Mouse (Mus musculus): ENCODE measurements at regions not wholly inside any gene's neighbourhood (a gene's known extent, or its start where the extent isn't known, plus 50 kb on each side); places are given as distances from the start of the nearest gene placed in this dataset.

DNA sequence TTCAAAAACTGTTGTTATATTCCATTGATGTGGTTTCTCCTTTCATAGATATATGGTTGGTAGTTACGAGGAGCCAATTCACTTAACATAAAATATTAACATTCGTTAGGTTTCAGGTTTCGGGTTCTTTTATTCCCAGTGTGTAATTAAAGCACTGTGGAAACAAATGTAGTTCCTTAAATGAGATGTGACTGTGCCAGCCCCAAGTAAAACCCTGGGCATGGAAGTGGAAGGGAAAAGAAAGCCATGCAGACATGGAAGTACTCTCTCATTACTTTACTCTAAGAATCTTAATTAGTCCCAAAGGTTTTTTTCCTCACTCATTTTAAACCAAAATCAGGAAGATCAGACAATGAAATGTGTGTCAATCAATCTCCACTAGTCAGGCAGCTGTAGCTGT is 784.9 kb upstream of the Apob start:
- no peak for ATAC-seq (ENCODE audit: insufficient number of reproducible peaks, low FRiP score, low TSS enrichment)

DNA sequence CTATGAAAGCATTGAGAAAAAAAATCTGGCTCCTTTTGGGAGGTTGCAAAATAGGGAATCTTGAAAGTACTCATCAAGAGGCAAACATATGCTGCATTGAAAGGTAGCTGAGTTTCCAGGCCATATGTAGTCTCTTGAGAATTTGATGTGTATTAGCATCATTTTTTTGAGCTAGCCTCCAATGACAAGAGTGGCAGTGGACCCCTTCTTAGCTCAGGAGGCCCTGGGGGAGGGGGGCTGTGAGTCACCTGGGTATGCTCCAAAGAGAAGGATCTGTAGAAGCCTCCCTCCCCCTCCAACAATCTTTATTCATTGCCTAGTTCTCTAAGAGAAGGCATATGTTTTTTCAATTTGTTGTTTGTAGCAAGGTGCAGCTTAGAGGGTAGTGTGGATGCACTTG is 779.4 kb upstream of the Apob start:
- no peak for ATAC-seq (ENCODE audit: insufficient number of reproducible peaks, low FRiP score, low TSS enrichment)

DNA sequence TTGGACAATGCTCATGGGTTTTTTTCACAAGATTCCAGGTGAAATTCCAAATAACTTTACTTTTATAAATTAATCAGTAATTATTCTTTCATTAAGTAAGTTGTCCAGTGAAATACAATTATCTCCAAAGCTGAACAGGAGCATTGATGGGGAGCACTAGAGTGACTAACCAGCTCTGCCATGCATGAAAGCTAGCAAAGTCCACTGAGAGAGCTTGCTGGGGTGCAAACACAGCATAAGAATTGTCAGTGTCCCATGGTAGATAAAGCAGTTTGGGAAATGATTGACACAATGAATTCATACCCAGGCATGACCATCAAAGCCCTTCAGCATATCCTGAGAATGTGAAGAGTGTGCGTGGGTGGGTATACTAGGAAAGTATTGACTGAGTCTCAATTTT is 776.6 kb upstream of the Apob start:
- ATAC-seq (ENCODE audit: insufficient number of reproducible peaks, low FRiP score, low TSS enrichment), result no peak

DNA sequence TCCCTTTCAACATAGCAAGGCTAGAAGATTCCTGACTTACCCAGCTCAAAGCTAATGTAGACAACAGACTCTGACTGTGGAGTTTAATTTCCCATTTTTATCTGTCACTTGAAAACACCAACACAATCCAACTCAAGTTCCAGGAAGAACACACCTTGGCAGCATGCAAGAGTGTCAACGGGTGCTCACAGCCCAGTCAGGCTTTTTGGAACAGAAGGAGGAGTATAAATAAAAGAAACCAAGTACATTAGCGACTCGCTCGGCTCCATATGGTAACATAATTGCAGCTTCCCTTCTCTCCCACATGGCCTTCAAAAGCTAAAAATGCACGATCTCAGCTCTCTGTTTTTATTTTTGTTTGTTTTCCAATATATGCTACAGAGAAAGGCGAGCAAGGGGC is 761.8 kb upstream of the Apob start:
- peak; percentile 64; the same call in 1 of the 2 replicates for ATAC-seq (ENCODE audit: insufficient number of reproducible peaks, low FRiP score, low TSS enrichment)

DNA sequence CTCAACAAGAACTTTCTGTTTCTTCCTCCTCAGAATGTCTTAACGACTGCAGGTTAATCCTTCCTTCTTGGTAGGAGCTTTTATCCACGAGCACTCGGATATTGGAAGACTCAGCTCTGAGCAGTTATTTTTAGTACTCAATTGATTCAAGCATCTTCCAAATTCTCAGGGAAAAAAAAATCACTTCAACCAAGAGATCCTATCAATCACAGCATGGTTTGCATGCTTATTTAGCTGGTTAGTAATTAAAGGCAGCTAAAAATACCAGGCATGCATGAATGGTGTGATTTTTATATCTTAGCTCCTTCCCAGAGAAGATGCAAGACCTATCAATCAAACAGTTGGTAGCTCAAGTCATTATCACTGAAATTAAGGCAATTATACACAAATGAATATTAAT is 759.9 kb upstream of the Apob start:
- no peak for ATAC-seq (ENCODE audit: insufficient number of reproducible peaks, low FRiP score, low TSS enrichment)

DNA sequence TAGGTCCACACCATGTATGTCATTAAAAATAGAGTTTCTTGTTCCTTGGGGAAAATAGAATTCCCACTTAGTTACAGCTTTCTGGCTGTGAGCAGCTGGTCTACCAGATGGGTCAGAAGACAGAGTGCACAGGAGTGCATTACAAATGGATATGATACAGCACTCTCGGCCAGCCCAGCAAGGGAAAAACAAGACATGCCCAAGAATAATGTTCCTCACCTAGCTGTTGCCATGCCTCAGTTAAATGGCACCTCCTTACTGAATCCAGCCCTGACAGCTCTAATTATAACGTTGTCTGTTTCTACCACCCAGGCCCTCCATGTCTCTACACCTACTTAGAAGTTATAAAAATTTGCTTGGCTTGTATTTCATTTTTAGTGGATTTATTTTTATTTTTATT is 749.3 kb upstream of the Apob start:
- ATAC-seq (ENCODE audit: insufficient number of reproducible peaks, low FRiP score, low TSS enrichment), result no peak

DNA sequence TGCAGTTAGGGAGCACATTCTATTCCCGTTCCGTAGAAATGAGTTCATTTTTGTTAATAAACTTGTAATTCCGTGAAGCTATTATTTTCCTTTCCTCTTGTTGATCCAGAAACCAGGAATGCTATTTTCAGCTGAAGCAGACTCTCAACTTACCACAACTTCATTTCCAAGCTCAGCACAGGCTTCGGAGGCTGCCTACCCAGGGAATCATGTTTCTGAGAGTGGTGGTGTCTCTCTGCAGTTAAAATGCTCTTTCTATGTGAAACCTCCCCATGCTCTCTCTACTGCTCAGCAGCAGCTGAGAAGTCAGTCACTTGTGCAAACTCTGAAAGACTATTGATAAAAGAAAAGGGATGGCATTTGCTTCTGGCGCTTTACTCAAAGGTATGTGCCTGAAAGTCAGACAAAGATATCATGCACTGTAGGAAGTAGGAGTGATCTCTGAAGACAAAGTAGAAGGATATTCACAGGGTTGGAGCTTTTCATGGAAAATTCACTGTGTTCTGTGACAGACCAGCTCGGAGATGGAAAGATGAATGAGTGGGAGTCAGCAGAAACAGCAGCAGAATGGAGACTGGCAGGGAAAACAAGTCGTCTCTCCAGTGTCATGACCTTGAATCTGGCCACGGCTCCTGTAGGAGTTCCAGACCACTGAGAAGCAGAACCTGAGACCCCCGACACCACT is 748.8 kb upstream of the Apob start:
- ATAC-seq (ENCODE audit: insufficient number of reproducible peaks, low FRiP score, low TSS enrichment), result no peak

DNA sequence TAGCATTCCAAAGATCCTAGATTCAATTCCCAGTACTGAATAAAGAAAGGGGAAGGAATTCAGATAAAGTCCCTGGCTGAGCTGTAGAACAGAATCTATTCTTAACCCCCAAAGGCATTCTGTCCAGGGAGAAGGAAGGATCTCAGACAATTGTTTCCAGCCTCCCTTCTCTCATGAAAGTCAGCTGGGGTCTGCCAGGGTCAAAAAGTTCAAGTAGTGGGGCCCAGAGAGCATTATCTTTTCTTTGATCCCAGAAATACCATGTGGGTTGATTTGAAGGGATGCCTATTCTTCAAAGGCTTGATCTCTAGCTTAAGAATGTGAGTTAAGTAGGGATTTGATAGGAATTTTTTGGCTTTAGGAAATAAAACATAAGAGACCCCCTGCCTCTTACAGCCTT is 727.1 kb upstream of the Apob start:
- ATAC-seq (ENCODE audit: insufficient number of reproducible peaks, low FRiP score, low TSS enrichment), result no peak

DNA sequence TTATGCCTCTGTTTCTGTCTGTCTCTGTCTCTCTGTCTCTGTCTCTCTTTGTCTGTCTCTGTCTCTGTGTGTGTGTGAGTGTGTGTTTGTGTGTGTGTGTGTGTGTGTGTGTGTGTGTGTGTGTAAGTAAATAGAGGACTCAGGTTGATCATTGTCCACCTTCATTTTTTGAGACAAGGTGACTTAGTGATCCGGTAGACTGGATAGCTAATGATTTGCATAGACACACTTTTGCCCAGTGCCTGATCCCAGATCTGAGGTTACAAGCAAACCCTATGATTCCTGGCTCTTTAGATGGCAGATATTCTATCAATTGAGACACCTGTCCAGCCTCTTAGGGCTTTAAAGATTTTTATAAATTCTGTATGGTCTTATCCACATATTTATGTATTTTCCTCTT is 706.9 kb upstream of the Apob start:
- no peak for ATAC-seq (ENCODE audit: insufficient number of reproducible peaks, low FRiP score, low TSS enrichment)

DNA sequence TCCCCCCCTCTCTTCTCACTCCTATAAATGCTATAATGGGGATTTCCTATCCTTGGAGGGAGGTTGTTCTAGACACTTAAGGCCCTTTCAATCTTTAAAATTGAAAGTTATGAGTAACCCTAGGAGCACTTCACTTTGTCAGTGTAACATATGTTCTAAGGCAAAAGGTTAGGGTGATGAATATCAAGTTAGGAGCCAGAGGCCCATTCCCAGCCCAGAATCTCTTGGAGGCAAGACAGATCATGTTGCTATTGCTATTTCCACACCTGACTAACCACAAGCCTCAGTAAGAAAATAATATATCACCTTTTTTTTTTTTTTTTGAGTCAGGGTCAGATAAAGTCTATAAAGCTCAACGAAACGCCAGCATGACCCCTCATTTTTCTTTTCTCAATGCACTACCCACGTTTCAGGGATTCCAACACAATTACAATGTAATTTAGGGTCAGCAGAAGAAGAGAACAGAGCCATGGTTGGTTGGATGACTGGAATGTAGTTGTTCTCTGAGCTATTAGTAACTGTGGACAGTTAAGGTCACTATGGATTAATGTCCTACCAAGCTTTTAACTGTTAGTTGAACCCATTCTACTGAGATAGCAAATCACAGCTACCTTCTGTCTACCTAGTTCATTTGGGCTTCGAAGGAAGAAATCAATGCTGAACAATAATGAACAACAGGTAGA is 693.0 kb upstream of the Apob start:
- ATAC-seq (ENCODE audit: insufficient number of reproducible peaks, low FRiP score, low TSS enrichment), result no peak

DNA sequence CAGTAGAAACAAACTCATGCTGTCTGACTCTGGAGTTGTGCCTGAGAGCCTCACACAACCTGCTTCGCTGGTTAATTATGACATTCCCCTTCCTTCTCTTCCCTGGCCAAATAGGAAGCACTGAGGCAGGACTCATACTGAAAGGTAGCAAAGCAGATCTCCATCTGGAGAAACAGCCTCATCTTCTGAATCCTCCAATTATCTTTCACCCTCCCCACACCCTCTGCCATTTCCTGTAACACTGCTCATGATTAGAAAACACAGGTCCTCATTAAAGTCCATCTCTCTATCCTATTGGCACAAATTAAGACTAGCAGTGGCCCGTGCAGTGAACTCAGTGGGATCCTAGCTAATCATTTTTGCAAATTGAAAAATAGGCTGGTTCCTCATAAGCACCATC is 685.9 kb upstream of the Apob start:
- ATAC-seq (ENCODE audit: insufficient number of reproducible peaks, low FRiP score, low TSS enrichment), result no peak

DNA sequence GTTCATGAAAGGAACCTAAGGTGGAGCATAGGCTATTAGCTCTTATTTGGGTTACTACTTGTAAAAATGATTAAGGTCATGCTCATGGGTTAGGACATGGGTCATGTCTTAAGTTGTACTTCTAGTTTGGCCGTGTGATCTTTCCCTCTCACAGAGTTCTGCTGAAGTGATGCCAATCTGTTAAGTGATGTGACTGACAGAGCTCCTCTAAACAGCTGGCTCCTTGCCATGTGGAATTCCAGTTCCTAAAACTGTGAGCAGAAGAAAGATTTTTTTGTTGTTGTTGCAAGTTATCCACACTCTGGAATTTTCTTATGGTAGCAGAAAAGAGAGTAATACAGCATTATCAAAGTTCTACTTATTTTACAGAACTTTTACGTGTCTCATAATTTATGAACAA is 680.4 kb upstream of the Apob start:
- ATAC-seq (ENCODE audit: insufficient number of reproducible peaks, low FRiP score, low TSS enrichment), result no peak

DNA sequence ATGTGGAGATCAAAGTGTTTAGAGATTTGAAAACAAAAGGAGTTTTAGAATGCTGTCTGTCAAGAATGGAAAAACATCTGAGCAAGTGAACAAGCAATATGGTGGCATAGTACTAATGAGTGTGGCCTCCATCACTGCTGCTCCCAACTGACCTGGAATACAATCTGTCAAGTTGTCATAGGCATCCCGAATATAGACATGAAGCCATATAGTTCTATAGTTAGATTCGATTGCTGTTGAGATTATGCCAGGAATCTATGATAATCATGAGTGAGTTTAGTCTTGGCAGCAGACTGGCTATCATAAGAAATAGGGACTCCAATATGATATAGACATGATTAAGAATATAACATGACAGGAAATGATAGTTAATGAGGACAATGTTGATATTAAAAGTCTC is 656.0 kb upstream of the Apob start:
- no peak for ATAC-seq (ENCODE audit: insufficient number of reproducible peaks, low FRiP score, low TSS enrichment)

DNA sequence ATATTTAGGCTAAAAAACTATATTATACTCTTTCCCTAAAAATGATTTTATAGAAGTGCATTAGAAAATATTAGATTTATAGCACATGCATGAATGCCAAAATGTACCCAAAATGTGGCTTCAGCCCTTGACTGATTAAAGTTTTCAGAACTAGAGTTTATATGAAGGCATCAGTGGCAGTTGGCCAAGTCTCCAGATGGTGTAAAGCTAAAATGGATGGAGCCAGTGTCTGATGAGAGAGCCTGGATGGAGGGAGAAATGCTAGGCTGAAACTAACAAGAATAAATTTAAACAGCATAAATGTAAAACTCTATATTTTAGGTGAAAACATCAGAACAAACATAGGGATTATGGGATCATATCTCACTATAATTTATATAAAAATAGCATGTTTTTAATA is 648.8 kb upstream of the Apob start:
- no peak for ATAC-seq (ENCODE audit: insufficient number of reproducible peaks, low FRiP score, low TSS enrichment)

Data from cerebellum, adult (tissue).